Mouse (Mus musculus) spleen, adult 18-20 months (tissue): ENCODE data around the gene Taz.

Experiments
- DNase-seq, 2 experiments: peaks; one replicate each; pipeline ENCODE4 v3.0.0; 2022; ENCODE audit warnings: mixed read lengths in 2 of 2

Taz gene

GRCm38 (mm10) chrX:74281041-74281731 is 526 bp upstream of the Taz start:
- no peak for DNase-seq

- peak; percentile 69 to 79 for DNase-seq
These were observed 831 bp downstream of the Taz start for GRCm38 (mm10) chrX:74282395-74283091.

GRCm38 (mm10) chrX:74283092-74283437 is 1.4 kb downstream of the Taz start:
- DNase-seq, result no peak

GRCm38 (mm10) chrX:74293431-74293830 is 11.7 kb downstream of the Taz start:
- DNase-seq, result no peak

GRCm38 (mm10) chrX:74296538-74297448 is 15.1 kb downstream of the Taz start, which contains the start of gene Atp6ap1:
TSS of gene Atp6ap1 (plus strand) at chrX:74297097.
- peak; percentile 87 to 90 for DNase-seq

GRCm38 (mm10) chrX:74298348-74298747 is 16.6 kb downstream of the Taz start:
- no peak for DNase-seq

- no peak for DNase-seq
These were observed 18.0 kb downstream of the Taz start for GRCm38 (mm10) chrX:74299721-74300120.

GRCm38 (mm10) chrX:74304867-74305700 is 23.4 kb downstream of the Taz start, which contains the start of gene Gdi1:
TSS of gene Gdi1 (plus strand) at chrX:74304998.
- peak; percentile 57 to 70 for DNase-seq

- DNase-seq, result peak; percentile 78 to 81
These were observed 31.1 kb downstream of the Taz start, which contains the start of gene Fam50a for GRCm38 (mm10) chrX:74312540-74313464. TSS of gene Fam50a (plus strand) at chrX:74313033.

GRCm38 (mm10) chrX:74328725-74329161 is 47.0 kb downstream of the Taz start, which contains the start of gene Plxna3:
TSS of gene Plxna3 (plus strand) at chrX:74329066.
- peak; percentile 45 to 59 for DNase-seq

- DNase-seq, result no peak
These were observed 47.5 kb downstream of the Taz start for GRCm38 (mm10) chrX:74329215-74329671.

- no peak for DNase-seq
These were observed 48.6 kb downstream of the Taz start for GRCm38 (mm10) chrX:74330166-74330930.
